Mouse (Mus musculus) embryonic facial prominence, embryonic 15.5 days (tissue): ENCODE results near the gene Trp53tg5. TPM values are rescaled to one million over a fixed set of nuclear protein-coding genes. Genes with fewer than 3 reads are reported as not detected.
A peak's percentile ranks its signal among the peaks of the same experiment; 100 is the strongest.

ENCODE experiments used
- ATAC-seq: fragments of 200-750 bp; cut with Nextera tagmentation; 2 replicates; pipeline ENCODE4 v1.8.0; 2017; ENCODE audit warnings: low read depth, moderate TSS enrichment; ENCODE audit not compliant: insufficient number of reproducible peaks, low FRiP score, low TSS enrichment
- H3K27ac ChIP-seq: fragments of 300-500 bp; sonication (generic); replicated peaks from 2 replicates; pipeline ENCODE4 v1.5.1; 2015; ENCODE audit warnings: mild to moderate bottlenecking, inconsistent platforms
- H3K27me3 ChIP-seq: fragments of 300-500 bp; sonication (generic); 2 replicates; pipeline ENCODE4 v1.6.1; 2015; ENCODE audit warnings: inconsistent platforms
- H3K36me3 ChIP-seq: fragments of 300-500 bp; sonication (generic); 2 replicates; pipeline ENCODE4 v1.6.1; 2015; ENCODE audit warnings: mild to moderate bottlenecking, inconsistent platforms
- H3K4me1 ChIP-seq: fragments of 300-500 bp; sonication (generic); 2 replicates; pipeline ENCODE4 v1.6.1; 2015; ENCODE audit warnings: inconsistent platforms
- H3K4me2 ChIP-seq: fragments of 300-500 bp; sonication (generic); replicated peaks from 2 replicates; pipeline ENCODE4 v1.6.1; 2015; ENCODE audit warnings: mild to moderate bottlenecking, inconsistent platforms
- H3K4me3 ChIP-seq: fragments of 300-500 bp; sonication (generic); replicated peaks from 2 replicates; pipeline ENCODE4 v1.5.1; 2015; ENCODE audit warnings: mild to moderate bottlenecking, inconsistent platforms
- H3K9ac ChIP-seq: fragments of 300-500 bp; sonication (generic); 2 replicates; pipeline ENCODE4 v1.6.1; 2015; ENCODE audit warnings: inconsistent platforms
- H3K9me3 ChIP-seq: fragments of 300-500 bp; sonication (generic); replicated peaks from 2 replicates; pipeline ENCODE4 v1.6.1; 2016; ENCODE audit warnings: inconsistent platforms
- WGBS: fragments of 180-500 bp; shearing (Covaris S2); methylation state at CpG from one replicate; pipeline ENCODE4 v1.1.7; 2015; 5-methylcytosine and 5-hydroxymethylcytosine counted together
- polyA plus RNA-seq: library from polyadenylated mRNA; unstranded; fragments of >200 nt; fragmentation: Nextera tagmentation; extraction: Ambion mirVana; gene quantifications from 2 replicates; pipeline ENCODE4 v1.2.1, GENCODE M21; 2015

Gene Trp53tg5
- polyA plus RNA-seq, 1 experiment from 2014 or later: not detected

- H3K9me3 ChIP-seq: no peaks in the 10 kb centered on the region
- no peaks in the 10 kb centered on the region for H3K36me3 ChIP-seq
- H3K27me3 ChIP-seq: no peaks in the 10 kb centered on the region
- no peak overlapping the region for H3K9ac ChIP-seq
- H3K4me1 ChIP-seq: peaks cover 84% of the 10 kb centered on the region
- H3K27ac ChIP-seq: peak overlapping the region; percentile 78; the same call in 1 of the 2 replicates
- no peak overlapping the region; the same call in 1 of the 2 replicates for H3K4me2 ChIP-seq
- WGBS: 50% methylated on average over 6 of the region's 6 CpGs
- no peak overlapping the region for H3K4me3 ChIP-seq
- no peak for ATAC-seq
Measured at GRCm38 (mm10) chr2:164437710-164438109, 35.8 kb downstream of the Trp53tg5 start.

DNA sequence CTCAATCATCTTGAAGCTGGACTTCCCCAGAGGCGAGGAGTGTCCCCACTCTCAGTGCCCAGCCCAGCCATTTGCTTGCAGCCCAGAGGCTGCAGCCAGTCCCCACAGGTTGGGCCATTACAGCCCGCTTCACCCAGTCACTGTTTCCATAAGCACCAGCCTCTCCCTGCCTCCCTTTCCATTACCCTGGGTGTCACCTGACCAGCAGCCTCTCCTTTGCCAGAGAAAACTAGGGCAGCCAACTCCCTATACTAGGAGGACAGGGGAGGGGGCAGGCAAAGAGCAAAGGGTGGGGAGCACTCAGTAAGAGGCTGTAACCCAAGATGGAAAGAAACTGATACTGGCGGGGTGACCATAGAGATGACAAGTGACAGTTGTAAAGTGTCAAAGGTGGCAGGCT lies 36.6 kb downstream of the Trp53tg5 start:
- Histone ChIP-seq H3K27ac (peak overlapping the region; percentile 78), H3K4me2 (0 out of 2 replicates have a peak overlapping the region, but pooled peaks have one; percentile 10), H3K27me3 (no peaks in the 10 kb centered on the region), H3K4me3 (no peak overlapping the region), H3K4me1 (peaks cover 90% of the 10 kb centered on the region), H3K36me3 (no peaks in the 10 kb centered on the region), H3K9me3 (no peaks in the 10 kb centered on the region), H3K9ac (no peak overlapping the region)
- ATAC-seq: no peak; the same call in 1 of the 2 replicates
- WGBS: 50% methylated on average over 3 of the region's 3 CpGs

DNA sequence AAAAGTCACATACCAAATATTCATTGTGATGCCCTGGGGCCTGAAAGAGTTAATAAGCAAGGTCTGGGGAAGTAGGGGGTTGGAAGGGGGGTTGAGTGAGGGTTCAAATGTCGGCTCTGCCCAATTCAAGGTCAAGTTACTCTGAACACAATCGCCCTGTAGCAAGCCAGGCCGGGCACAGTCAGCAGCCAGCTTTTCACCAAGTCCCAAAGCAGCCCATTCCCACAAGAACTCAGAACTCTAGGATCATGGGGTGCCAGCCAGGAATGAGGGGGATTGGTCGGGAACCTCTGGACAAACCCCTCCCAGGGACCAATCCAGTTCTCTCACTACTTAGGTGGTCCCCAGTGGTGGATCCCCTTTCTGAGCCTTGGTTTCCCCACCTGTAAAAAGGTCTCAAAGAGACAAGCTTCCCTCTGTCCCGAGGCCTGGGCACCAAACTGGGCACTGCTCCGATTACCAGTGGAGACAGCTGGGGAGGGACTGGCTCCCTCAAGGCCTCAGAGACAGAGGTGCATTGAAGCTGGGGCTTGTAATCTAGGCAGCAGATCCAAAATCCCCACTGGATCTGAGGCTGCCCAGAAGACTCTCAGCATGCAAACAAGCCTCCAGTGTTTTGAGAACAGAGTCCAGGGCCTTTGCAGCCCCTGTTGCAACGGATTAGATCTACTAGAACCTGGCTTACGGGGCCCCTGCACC lies 37.2 kb downstream of the Trp53tg5 start:
- H3K4me1 ChIP-seq: peaks cover 90% of the 10 kb centered on the region
- H3K4me3 ChIP-seq: no peak overlapping the region
- ATAC-seq: no peak
- H3K9me3 ChIP-seq: no peaks in the 10 kb centered on the region
- H3K36me3 ChIP-seq: no peaks in the 10 kb centered on the region
- H3K4me2 ChIP-seq: 0 out of 2 replicates have a peak overlapping the region, but pooled peaks have one; percentile 10
- no peaks in the 10 kb centered on the region for H3K27me3 ChIP-seq
- no peak overlapping the region for H3K9ac ChIP-seq
- 15% methylated on average over 8 of the region's 8 CpGs for WGBS
- H3K27ac ChIP-seq: peak overlapping the region; percentile 78

- H3K27me3 ChIP-seq: no peaks in the 10 kb centered on the region
- no peaks in the 10 kb centered on the region for H3K9me3 ChIP-seq
- 25% methylated on average over 5 of the region's 5 CpGs for WGBS
- peak overlapping the region; percentile 78; the same call in 1 of the 2 replicates for H3K27ac ChIP-seq
- no peak for ATAC-seq
- H3K4me1 ChIP-seq: peaks cover 91% of the 10 kb centered on the region
- H3K4me2 ChIP-seq: 0 out of 2 replicates have a peak overlapping the region, but pooled peaks have one; percentile 11
- H3K9ac ChIP-seq: no peak overlapping the region
- H3K36me3 ChIP-seq: no peaks in the 10 kb centered on the region
- no peak overlapping the region for H3K4me3 ChIP-seq
Measured at GRCm38 (mm10) chr2:164435216-164436090, 38.1 kb downstream of the Trp53tg5 start.

GRCm38 (mm10) chr2:164434681-164435080 lies 38.8 kb downstream of the Trp53tg5 start:
- peaks cover 87% of the 10 kb centered on the region for H3K4me1 ChIP-seq
- H3K9me3 ChIP-seq: no peaks in the 10 kb centered on the region
- no peaks in the 10 kb centered on the region for H3K36me3 ChIP-seq
- no peak for ATAC-seq
- WGBS: 69% methylated on average over 3 of the region's 3 CpGs
- H3K27ac ChIP-seq: no peak overlapping the region
- no peak overlapping the region for H3K4me2 ChIP-seq
- H3K9ac ChIP-seq: no peak overlapping the region
- no peaks in the 10 kb centered on the region for H3K27me3 ChIP-seq
- no peak overlapping the region for H3K4me3 ChIP-seq

- Histone ChIP-seq H3K9ac (no peak overlapping the region), H3K4me1 (peaks cover 78% of the 10 kb centered on the region), H3K4me3 (no peak overlapping the region), H3K27me3 (no peaks in the 10 kb centered on the region), H3K4me2 (peak overlapping the region; percentile 39), H3K36me3 (peaks cover 10% of the 10 kb centered on the region), H3K27ac (peak overlapping the region; percentile 84), H3K9me3 (no peaks in the 10 kb centered on the region)
- ATAC-seq: no peak
- WGBS: 63% methylated on average over 9 of the region's 9 CpGs
Measured at GRCm38 (mm10) chr2:164433278-164433895, 40.1 kb downstream of the Trp53tg5 start.

GRCm38 (mm10) chr2:164432541-164433191 lies 40.9 kb downstream of the Trp53tg5 start:
- peak; percentile 61; the same call in 1 of the 2 replicates for ATAC-seq
- Histone ChIP-seq H3K4me2 (peak overlapping the region; percentile 39), H3K36me3 (peaks cover 17% of the 10 kb centered on the region), H3K27me3 (no peaks in the 10 kb centered on the region), H3K27ac (peak overlapping the region; percentile 84), H3K9ac (no peak overlapping the region), H3K4me3 (peak overlapping the region; percentile 9), H3K9me3 (no peaks in the 10 kb centered on the region), H3K4me1 (peaks cover 75% of the 10 kb centered on the region)
- WGBS: 11% methylated on average over 22 of the region's 22 CpGs

DNA sequence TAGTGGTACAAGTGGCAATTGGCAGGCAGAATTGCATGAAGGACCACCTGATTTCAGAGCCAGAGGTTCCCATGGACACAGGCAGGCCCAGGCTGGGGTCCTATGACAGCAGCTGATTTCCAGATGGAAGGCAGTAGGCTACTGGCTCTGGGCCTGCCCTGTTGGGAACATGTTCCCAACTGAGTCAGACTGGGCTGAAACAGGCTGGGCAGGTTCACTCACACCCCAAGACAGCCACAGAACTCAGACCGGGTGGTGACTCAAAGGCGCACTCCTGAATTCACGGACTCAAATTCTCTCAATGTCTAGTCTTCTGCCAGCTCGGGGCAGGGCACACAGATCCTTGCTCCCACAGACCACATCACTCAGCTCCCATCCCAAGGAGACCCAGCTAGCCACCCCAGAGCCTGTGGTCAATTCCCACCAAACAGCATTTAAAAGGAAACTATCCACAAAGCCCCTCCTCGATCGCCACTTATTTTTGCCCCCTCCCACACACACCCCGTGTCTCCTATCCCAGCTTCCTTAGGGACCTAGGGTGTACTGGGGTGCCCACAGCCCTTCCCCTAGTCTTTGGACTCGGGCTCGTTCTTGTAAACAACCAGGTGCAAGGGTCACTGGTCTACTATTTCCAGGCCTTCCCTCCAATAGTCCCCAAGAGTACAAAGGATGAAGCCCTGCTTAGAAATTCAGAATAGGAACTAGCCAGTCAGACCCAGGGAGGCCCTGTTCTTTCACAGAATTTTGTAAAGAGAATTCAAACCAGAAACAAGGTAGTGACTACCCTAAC lies 41.7 kb downstream of the Trp53tg5 start:
- no peak overlapping the region for H3K9ac ChIP-seq
- H3K4me3 ChIP-seq: no peak overlapping the region; the same call in 1 of the 2 replicates
- H3K36me3 ChIP-seq: peaks cover 25% of the 10 kb centered on the region
- H3K27ac ChIP-seq: peak overlapping the region; percentile 84
- H3K4me2 ChIP-seq: peak overlapping the region; percentile 39; the same call in 1 of the 2 replicates
- no peaks in the 10 kb centered on the region for H3K9me3 ChIP-seq
- peak; percentile 32; the same call in 1 of the 2 replicates for ATAC-seq
- 46% methylated on average over 9 of the region's 9 CpGs for WGBS
- no peaks in the 10 kb centered on the region for H3K27me3 ChIP-seq
- H3K4me1 ChIP-seq: peaks cover 67% of the 10 kb centered on the region

DNA sequence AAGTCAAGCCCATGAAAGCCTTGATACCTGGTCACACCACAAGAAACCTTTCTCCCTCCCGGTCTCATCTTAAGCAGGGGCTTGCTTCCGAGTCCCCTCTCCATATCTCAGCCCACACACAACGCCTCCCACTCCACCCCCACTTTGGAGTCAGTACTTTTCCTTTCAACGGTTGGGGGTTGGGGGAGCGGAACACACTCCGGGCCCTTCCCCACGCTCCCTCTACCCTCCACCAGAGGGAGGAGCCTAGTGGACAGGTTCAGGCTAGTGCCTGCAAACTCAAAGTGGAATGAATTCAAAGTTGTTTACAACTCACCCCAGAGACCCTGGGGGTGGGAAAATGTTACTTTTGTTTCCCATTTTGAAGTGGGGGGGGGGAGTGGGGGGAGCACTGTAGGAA lies 42.8 kb downstream of the Trp53tg5 start:
- WGBS: 14% methylated on average over 7 of the region's 7 CpGs
- peaks cover 55% of the 10 kb centered on the region for H3K4me1 ChIP-seq
- peaks cover 37% of the 10 kb centered on the region for H3K36me3 ChIP-seq
- H3K9ac ChIP-seq: no peak overlapping the region
- no peaks in the 10 kb centered on the region for H3K27me3 ChIP-seq
- 0 out of 2 replicates have a peak overlapping the region, but pooled peaks have one; percentile 1 for H3K4me3 ChIP-seq
- peak overlapping the region; percentile 60 for H3K27ac ChIP-seq
- ATAC-seq: no peak
- H3K4me2 ChIP-seq: peak overlapping the region; percentile 39
- no peaks in the 10 kb centered on the region for H3K9me3 ChIP-seq
